Mouse (Mus musculus): ENCODE measurements around the gene Stk40.

DNA sequence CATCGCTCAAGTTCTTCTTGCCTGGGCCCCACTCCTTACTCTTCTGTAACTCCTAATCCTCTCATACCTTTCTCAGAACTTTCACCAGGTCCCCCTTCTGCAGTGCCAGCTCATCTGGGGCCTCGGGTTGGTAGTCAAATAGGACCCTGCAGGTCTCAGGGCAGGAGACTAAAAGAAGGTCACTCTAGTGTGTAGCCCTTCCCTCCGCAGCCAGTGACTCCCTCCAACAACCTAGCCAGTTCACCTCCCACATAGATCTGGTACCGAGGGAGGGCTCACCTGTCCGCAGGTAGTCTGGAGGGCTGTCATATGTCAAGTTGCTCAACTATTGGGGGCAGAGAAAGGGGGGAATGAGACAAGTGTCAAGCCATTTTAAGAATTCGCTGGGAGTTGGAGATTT is 57.7 kb downstream of the Stk40 start:
- TF ChIP-seq GATA1 (IDR thresholded peaks at IDR 0.05; ENCODE audit: borderline replicate concordance, low read length): no peak
- no peak for TF ChIP-seq FLI1 (IDR thresholded peaks at IDR 0.05; ENCODE audit: low read length)
